11 mouse cellular contexts compared by ENCODE assay signal in the genomic region with DNA sequence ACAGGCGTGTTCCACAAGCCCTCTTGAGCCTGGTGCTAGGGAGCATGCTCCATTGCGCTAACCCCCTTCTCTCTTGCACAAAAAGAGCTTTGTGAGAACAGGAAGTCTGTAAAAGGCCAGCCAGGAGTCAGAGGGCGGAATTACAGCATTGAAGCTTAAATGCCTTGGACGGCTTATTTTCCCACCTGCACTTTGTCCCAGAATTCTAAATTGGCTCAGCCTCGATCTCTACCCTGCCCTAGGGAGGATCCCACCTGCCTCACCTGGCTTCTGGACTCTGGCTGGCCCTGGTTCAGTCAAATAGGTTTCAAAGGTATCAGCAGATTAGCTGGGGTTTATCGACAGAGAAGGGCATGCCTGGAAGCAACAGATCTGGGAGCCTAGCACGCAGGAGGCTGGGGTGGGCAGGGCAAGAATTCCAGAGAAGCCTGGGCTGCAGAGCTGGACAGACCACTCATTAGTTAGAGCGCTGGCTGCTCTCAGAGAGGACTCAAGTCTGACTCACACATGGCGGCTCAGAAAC. TPM values are rescaled to one million over a fixed set of nuclear protein-coding genes. Genes with fewer than 3 reads are reported as not detected.
A peak's percentile ranks its signal among the peaks of the same experiment; 100 is the strongest.
DNase-seq lines count a peak whose midpoint lies in the region; ATAC-seq and TF ChIP-seq lines count a peak whose summit lies in the region.
"Had no signal": no experiment of that assay in that cellular context is flagged by ENCODE, and none has a peak within 500 bp of the region (broad histone marks: within the 10 kb centered on the region; RNA-seq: fewer than 3 reads in every experiment).

No protein-coding gene starts in this region.

- H3K36me3 ChIP-seq in kidney, postnatal 0 days (ENCODE audit: insufficient read depth, low read length), result no peaks in the 10 kb centered on the region
- no peaks in the 10 kb centered on the region for H3K36me3 ChIP-seq in embryonic facial prominence, embryonic 15.5 days

- no peak for TF ChIP-seq CTCF in kidney, postnatal 0 days (IDR thresholded peaks at IDR 0.05; ENCODE audit: low read depth)

- no peak overlapping the region for H3K9ac ChIP-seq in kidney, postnatal 0 days (ENCODE audit: low read depth, low read length)
- no peak overlapping the region for H3K9ac ChIP-seq in embryonic facial prominence, embryonic 15.5 days

- 35% methylated on average over 9 of the region's 9 CpGs for WGBS in kidney, postnatal 0 days
- 22% methylated on average over 9 of the region's 9 CpGs for WGBS in embryonic facial prominence, embryonic 15.5 days

- H3K4me1 ChIP-seq in kidney, postnatal 0 days (replicated peaks; ENCODE audit: insufficient read depth, low read length), result peaks cover 13% of the 10 kb centered on the region
- H3K4me1 ChIP-seq in embryonic facial prominence, embryonic 15.5 days, result peaks cover 20% of the 10 kb centered on the region

- H3K27me3 ChIP-seq in kidney, postnatal 0 days (ENCODE audit: insufficient read depth, low read length), result no peaks in the 10 kb centered on the region
- no peaks in the 10 kb centered on the region for H3K27me3 ChIP-seq in embryonic facial prominence, embryonic 15.5 days

- no peak overlapping the region for H3K4me3 ChIP-seq in kidney, postnatal 0 days (replicated peaks; ENCODE audit: low read depth, low read length)
- no peak overlapping the region for H3K4me3 ChIP-seq in embryonic facial prominence, embryonic 15.5 days (replicated peaks)
- H3K4me3 ChIP-seq: erythroblast, embryonic 14.5 days had no signal

- no peak overlapping the region for H3K4me2 ChIP-seq in kidney, postnatal 0 days (ENCODE audit: low read length)
- no peak overlapping the region; the same call in 1 of the 2 replicates for H3K4me2 ChIP-seq in embryonic facial prominence, embryonic 15.5 days (replicated peaks)

- DNase-seq in kidney, postnatal 0 days (ENCODE audit: low spot score), result peak; percentile 57
- no peak for DNase-seq in kidney, adult 18-20 months
- DNase-seq in kidney, postnatal 10 days, result peak; percentile 54
- DNase-seq in thymus, postnatal 10 days (ENCODE audit: low spot score in 2 of 2), result no peak
- no peak for DNase-seq in urinary bladder, postnatal 10 days (ENCODE audit: low spot score)
- DNase-seq in embryo, embryonic 10 days (ENCODE audit: low spot score), result no peak
- DNase-seq: right cerebral cortex, postnatal 14 days had no signal

- no peak; the same call in 1 of the 2 replicates for ATAC-seq in kidney, postnatal 0 days (replicated peaks; ENCODE audit: low FRiP score, low read depth)
- ATAC-seq in embryonic facial prominence, embryonic 15.5 days (ENCODE audit: insufficient number of reproducible peaks, low FRiP score, low TSS enrichment, low read depth), result no peak
- peak; percentile 50 for ATAC-seq in megakaryocyte progenitor cell, adult 5-6 weeks (replicated peaks; ENCODE audit: poor library complexity)

- H3K27ac ChIP-seq in kidney, postnatal 0 days, result peak overlapping the region; percentile 68
- H3K27ac ChIP-seq in embryonic facial prominence, embryonic 15.5 days (replicated peaks), result peak overlapping the region; percentile 44
- H3K27ac ChIP-seq: macrophage had no signal

- H3K9me3 ChIP-seq in kidney, postnatal 0 days (replicated peaks; ENCODE audit: low read length), result no peaks in the 10 kb centered on the region
- H3K9me3 ChIP-seq in embryonic facial prominence, embryonic 15.5 days (replicated peaks), result no peaks in the 10 kb centered on the region

RNA-seq across cellular contexts. Expression of gene Gzmm, which starts 7.4 kb away (rescaled TPM):
- 0.34 and 0.50 TPM in 2 replicates for polyA plus RNA-seq in kidney, postnatal 0 days (2015; fragmentation: Nextera tagmentation; extraction: Ambion mirVana)
- 0.89 and 1.5 TPM in 2 replicates for polyA plus RNA-seq in embryonic facial prominence, embryonic 15.5 days (2015; fragmentation: Nextera tagmentation; extraction: Ambion mirVana)
- total RNA-seq in megakaryocyte progenitor cell, adult 5-6 weeks (2015), result 0.29 and 0.49 TPM in 2 replicates
- 1.1 and 2.8 TPM in 2 replicates for total RNA-seq in megakaryocyte progenitor cell, adult 5-6 weeks (2017)
- polyA plus RNA-seq: macrophage had no signal

RNA-seq across cellular contexts. Expression of gene Bsg, which starts 8.1 kb away (rescaled TPM):
- 1,067 and 1,079 TPM in 2 replicates for polyA plus RNA-seq in kidney, postnatal 0 days (2015; fragmentation: Nextera tagmentation; extraction: Ambion mirVana)
- 837 and 902 TPM in 2 replicates for polyA plus RNA-seq in embryonic facial prominence, embryonic 15.5 days (2015; fragmentation: Nextera tagmentation; extraction: Ambion mirVana)
- total RNA-seq in megakaryocyte progenitor cell, adult 5-6 weeks (2015), result 441 and 471 TPM in 2 replicates
- 272 TPM in 2 replicates for total RNA-seq in megakaryocyte progenitor cell, adult 5-6 weeks (2017)

RNA-seq across cellular contexts. Expression of gene Cdc34, which starts 14.2 kb away (rescaled TPM):
- 68.1 and 75.7 TPM in 2 replicates for polyA plus RNA-seq in kidney, postnatal 0 days (2015; fragmentation: Nextera tagmentation; extraction: Ambion mirVana)
- 94.8 and 96.8 TPM in 2 replicates for polyA plus RNA-seq in embryonic facial prominence, embryonic 15.5 days (2015; fragmentation: Nextera tagmentation; extraction: Ambion mirVana)
- 69.2 and 79.0 TPM in 2 replicates for total RNA-seq in megakaryocyte progenitor cell, adult 5-6 weeks (2015)
- 154 and 169 TPM in 2 replicates for total RNA-seq in megakaryocyte progenitor cell, adult 5-6 weeks (2017)

RNA-seq across cellular contexts. Expression of gene Hcn2, which starts 20.2 kb away (rescaled TPM):
- 0.17 and 0.28 TPM in 2 replicates for polyA plus RNA-seq in kidney, postnatal 0 days (2015; fragmentation: Nextera tagmentation; extraction: Ambion mirVana)
- 0.07 and 0.13 TPM in 2 replicates for polyA plus RNA-seq in embryonic facial prominence, embryonic 15.5 days (2015; fragmentation: Nextera tagmentation; extraction: Ambion mirVana)
- not detected in 2 replicates for total RNA-seq in megakaryocyte progenitor cell, adult 5-6 weeks (2015)
- not detected in 2 replicates for total RNA-seq in megakaryocyte progenitor cell, adult 5-6 weeks (2017)

RNA-seq across cellular contexts. Expression of gene Tpgs1, which starts 27.0 kb away (rescaled TPM):
- polyA plus RNA-seq in kidney, postnatal 0 days (2015; fragmentation: Nextera tagmentation; extraction: Ambion mirVana), result 82.5 and 84.9 TPM in 2 replicates
- polyA plus RNA-seq in embryonic facial prominence, embryonic 15.5 days (2015; fragmentation: Nextera tagmentation; extraction: Ambion mirVana), result 62.4 and 63.6 TPM in 2 replicates
- total RNA-seq in megakaryocyte progenitor cell, adult 5-6 weeks (2015), result 8.3 and 10.2 TPM in 2 replicates
- 8.2 and 10.4 TPM in 2 replicates for total RNA-seq in megakaryocyte progenitor cell, adult 5-6 weeks (2017)

Comparison
In these comparisons a context has a peak if more than half of its experiments do, and no peak if none do; other contexts are left out.
1. DNase-seq: peak in kidney, postnatal 0 days (single experiment) and kidney, postnatal 10 days (single experiment); none in kidney, adult 18-20 months (single experiment), thymus, postnatal 10 days (0 of 2), urinary bladder, postnatal 10 days (single experiment) and embryo, embryonic 10 days (single experiment).